Mouse (Mus musculus) liver, embryonic 14.5 days (tissue): ENCODE measurements around the gene Iars. TPM values are rescaled to one million over a fixed set of nuclear protein-coding genes. Genes with fewer than 3 reads are reported as not detected.
"Not testable (repeated sequence)": the region's sequence is repeated elsewhere in the genome, so short reads cannot be mapped to it uniquely, and the experiment has no call there.

Experiments used
- ATAC-seq: fragments of 200-750 bp; cut with Nextera tagmentation; 2 replicates; pipeline ENCODE4 v1.8.0; 2017; ENCODE audit warnings: moderate number of reproducible peaks, mild to moderate bottlenecking, moderate library complexity; ENCODE audit not compliant: insufficient read depth
- DNase-seq, 3 experiments: peaks; one replicate each; pipeline ENCODE4 v3.0.0-alpha.2; 2012 to 2013; ENCODE audit warnings: low read depth in 3 of 3, low spot score in 3 of 3
- H3K27ac ChIP-seq: fragments of 300-500 bp; sonication (generic); 2 replicates; pipeline ENCODE4 v1.5.1; 2014; ENCODE audit warnings: moderate library complexity, mild to moderate bottlenecking, control low read depth, inconsistent platforms
- H3K27me3 ChIP-seq: fragments of 300-500 bp; sonication (generic); 2 replicates; pipeline ENCODE4 v1.6.1; 2014; ENCODE audit warnings: mild to moderate bottlenecking, low read length, moderate library complexity; ENCODE audit not compliant: control insufficient read depth, insufficient read depth
- H3K36me3 ChIP-seq: fragments of 300-500 bp; sonication (generic); replicated peaks from 2 replicates; pipeline ENCODE4 v1.6.1; 2014; ENCODE audit warnings: low read depth; ENCODE audit not compliant: control insufficient read depth, insufficient read depth
- H3K4me1 ChIP-seq, 2 experiments: fragments of 200-500 bp in 1 of 2; fragments of 300-500 bp in 1 of 2; sonication (generic) in 1 of 2; replicated peaks; 2 replicates each; pipeline ENCODE4 v1.6.1; 2012 to 2014; ENCODE audit warnings: antibody characterized with exemption in 1 of 2, inconsistent platforms in 1 of 2, low read length in 1 of 2; ENCODE audit not compliant: control insufficient read depth in 2 of 2, insufficient read depth in 2 of 2
- H3K4me2 ChIP-seq: fragments of 300-500 bp; sonication (generic); 2 replicates; pipeline ENCODE4 v1.6.1; 2014; ENCODE audit warnings: low read depth, mild to moderate bottlenecking, control low read depth, moderate library complexity
- H3K4me3 ChIP-seq, 2 experiments: fragments of 200-500 bp in 1 of 2; fragments of 300-500 bp in 1 of 2; sonication (generic) in 1 of 2; 2 replicates each; pipeline ENCODE4 v1.5.1; 2012 to 2014; ENCODE audit warnings: low read depth in 2 of 2, low read length in 2 of 2, mild to moderate bottlenecking in 2 of 2, control low read depth in 1 of 2, inconsistent platforms in 1 of 2, moderate library complexity in 1 of 2; ENCODE audit not compliant: insufficient read depth in 1 of 2
- H3K9ac ChIP-seq: fragments of 300-500 bp; sonication (generic); replicated peaks from 2 replicates; pipeline ENCODE4 v1.6.1; 2014; ENCODE audit warnings: mild to moderate bottlenecking, control low read depth, moderate library complexity
- H3K9me3 ChIP-seq: fragments of 300-500 bp; sonication (generic); 2 replicates; pipeline ENCODE4 v1.6.1; 2016; ENCODE audit warnings: low read length, mixed read lengths; ENCODE audit not compliant: control insufficient read depth
- CTCF ChIP-seq: IDR thresholded peaks from 2 replicates; pipeline ENCODE4 v1.5.1; 2016; ENCODE audit warnings: antibody characterized with exemption, low read depth, control low read depth
- EP300 ChIP-seq: IDR thresholded peaks from 2 replicates; pipeline ENCODE4 v1.6.1; 2016; ENCODE audit warnings: antibody characterized with exemption, low read depth
- WGBS: fragments of 180-500 bp; shearing (Covaris S2); extraction: QIAGEN DNeasy Blood & Tissue Kit; methylation state at CpG from one replicate; pipeline ENCODE4 v1.1.7; 2014; ENCODE audit not compliant: insufficient replicate concordance; 5-methylcytosine and 5-hydroxymethylcytosine counted together
- polyA plus RNA-seq, 2 experiments: library from polyadenylated mRNA; depleted of rRNA in 1 of 2; stranded (reverse) in 1 of 2; unstranded in 1 of 2; fragments of >200 nt; fragmentation: Nextera tagmentation in 1 of 2; extraction: Ambion mirVana in 1 of 2; gene quantifications; 2 replicates each; pipeline versions ENCODE4 v1.2.1 to v1.2.3; 2012 to 2014

The Iars gene
- polyA plus RNA-seq, 2 experiments, result 36.5 to 39.1 TPM

DNA sequence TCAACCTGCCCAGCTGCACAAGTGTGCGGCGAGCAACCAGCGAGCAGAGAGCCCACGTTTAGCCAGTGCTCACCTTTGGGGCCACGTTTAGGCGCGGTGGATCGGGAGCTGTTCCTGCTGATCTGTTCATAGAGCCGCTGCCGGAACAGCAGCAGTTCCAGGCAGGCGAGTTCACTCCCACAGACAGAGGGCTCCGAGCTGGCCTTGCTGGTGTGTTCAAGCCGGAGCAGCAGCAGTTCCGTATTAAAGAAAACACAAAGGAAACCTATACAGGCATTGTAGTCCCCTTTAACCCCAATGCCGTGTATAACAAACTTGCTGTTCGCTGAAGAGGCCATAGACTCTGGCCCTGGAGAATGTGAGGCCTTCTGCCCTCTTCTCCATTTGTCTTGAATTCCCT lies 87.2 kb downstream of the Iars start:
- no peak overlapping the region for H3K4me3 ChIP-seq
- H3K4me1 ChIP-seq, result peaks cover 2 to 15% of the 10 kb centered on the region in 2 experiments; a peak in 2 of 4 replicates
- no peak for DNase-seq
- H3K9ac ChIP-seq, result no peak overlapping the region
- H3K27ac ChIP-seq, result no peak overlapping the region
- 63% methylated on average over 16 of the region's 16 CpGs for WGBS
- no peaks in the 10 kb centered on the region for H3K9me3 ChIP-seq
- TF ChIP-seq EP300 (no peak), CTCF (no peak)
- no peak overlapping the region for H3K4me2 ChIP-seq
- H3K36me3 ChIP-seq, result no peaks in the 10 kb centered on the region
- no peak for ATAC-seq
- no peaks in the 10 kb centered on the region for H3K27me3 ChIP-seq

DNA sequence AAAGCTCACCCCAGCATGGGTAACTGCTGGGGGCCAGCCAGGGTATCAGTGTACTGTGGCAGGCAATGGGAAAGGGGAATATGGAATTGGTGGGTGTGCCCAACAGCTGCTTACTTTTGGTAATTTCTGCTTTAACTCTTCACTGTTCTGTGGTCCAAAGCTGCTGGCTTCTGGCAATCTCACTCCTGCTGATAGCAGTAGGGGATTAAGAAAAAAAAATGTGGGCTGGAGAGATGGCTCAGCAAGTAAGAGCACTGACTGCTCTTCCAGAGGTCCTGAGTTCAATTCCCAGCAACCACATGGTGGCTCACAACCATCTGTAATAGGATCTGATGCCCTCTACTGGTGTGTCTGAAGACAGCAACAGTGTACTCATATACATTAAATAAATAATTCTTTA lies 89.6 kb downstream of the Iars start:
- not testable (repeated sequence) for H3K9me3 ChIP-seq, H3K9ac ChIP-seq, H3K27ac ChIP-seq, H3K4me3 ChIP-seq, H3K27me3 ChIP-seq, ATAC-seq, DNase-seq, H3K36me3 ChIP-seq, H3K4me2 ChIP-seq
- H3K4me1 ChIP-seq, result peaks cover 2 to 15% of the 10 kb centered on the region in 2 experiments; a peak in 2 of 4 replicates
- 0 out of 2 replicates have a peak, but pooled peaks have one; percentile 5 for TF ChIP-seq CTCF

Other genes with a start within 250 kb of the Iars start
- 0.05 and 0.13 TPM in 2 replicates for gene Tes3-ps, start 188.8 kb upstream of the Iars start, polyA plus RNA-seq (2012; rRNA removed)
- 0.42 and 0.44 TPM in 2 replicates for gene Tes3-ps, start 188.8 kb upstream of the Iars start, polyA plus RNA-seq (2014; fragmentation: Nextera tagmentation; extraction: Ambion mirVana)
- gene Ecm2, start 177.3 kb upstream of the Iars start, polyA plus RNA-seq (2012; rRNA removed), result 0.11 and 0.19 TPM in 2 replicates
- gene Ecm2, start 177.3 kb upstream of the Iars start, polyA plus RNA-seq (2014; fragmentation: Nextera tagmentation; extraction: Ambion mirVana), result 0.10 and 0.19 TPM in 2 replicates
- gene Aspn, start 137.7 kb upstream of the Iars start, polyA plus RNA-seq (2012; rRNA removed), result 0.10 and 0.17 TPM in 2 replicates
- 0.35 and 0.44 TPM in 2 replicates for gene Aspn, start 137.7 kb upstream of the Iars start, polyA plus RNA-seq (2014; fragmentation: Nextera tagmentation; extraction: Ambion mirVana)
- not detected in 2 replicates for gene Omd, start 99.6 kb upstream of the Iars start, polyA plus RNA-seq (2012; rRNA removed)
- 0.18 TPM in 2 replicates for gene Omd, start 99.6 kb upstream of the Iars start, polyA plus RNA-seq (2014; fragmentation: Nextera tagmentation; extraction: Ambion mirVana)
- 0.35 and 0.49 TPM in 2 replicates for gene Ogn, start 74.1 kb upstream of the Iars start, polyA plus RNA-seq (2012; rRNA removed)
- 1.1 and 1.5 TPM in 2 replicates for gene Ogn, start 74.1 kb upstream of the Iars start, polyA plus RNA-seq (2014; fragmentation: Nextera tagmentation; extraction: Ambion mirVana)
- 6.0 and 9.9 TPM in 2 replicates for gene Cenpp, start 29.3 kb upstream of the Iars start, polyA plus RNA-seq (2012; rRNA removed)
- 30.4 and 33.0 TPM in 2 replicates for gene Cenpp, start 29.3 kb upstream of the Iars start, polyA plus RNA-seq (2014; fragmentation: Nextera tagmentation; extraction: Ambion mirVana)
- gene Nol8, start 29.0 kb upstream of the Iars start, polyA plus RNA-seq (2012; rRNA removed), result 2.9 and 5.4 TPM in 2 replicates
- 7.8 and 8.3 TPM in 2 replicates for gene Nol8, start 29.0 kb upstream of the Iars start, polyA plus RNA-seq (2014; fragmentation: Nextera tagmentation; extraction: Ambion mirVana)
- not detected in 2 replicates for gene Gm30302, start 116.9 kb downstream of the Iars start, polyA plus RNA-seq (2012; rRNA removed)
- not detected in 2 replicates for gene Gm30302, start 116.9 kb downstream of the Iars start, polyA plus RNA-seq (2014; fragmentation: Nextera tagmentation; extraction: Ambion mirVana)